Mouse (Mus musculus) brain, embryonic 14.5 days (tissue): ENCODE measurements around the gene Gm5244.

Source experiments
- CTCF ChIP-seq: fragments of 200-500 bp; IDR thresholded peaks from 2 replicates; pipeline ENCODE4 v1.5.1; 2012; ENCODE audit warnings: inconsistent platforms, mild to moderate bottlenecking, moderate library complexity, borderline replicate concordance; ENCODE audit not compliant: insufficient read depth, insufficient read length; ENCODE audit errors: extremely low read depth
- POLR2A ChIP-seq: fragments of 200-500 bp; IDR thresholded peaks from 2 replicates; pipeline ENCODE4 v1.6.1; 2012; ENCODE audit warnings: mild to moderate bottlenecking, inconsistent platforms, borderline replicate concordance; ENCODE audit not compliant: poor library complexity, insufficient read depth, insufficient read length, severe bottlenecking; ENCODE audit errors: extremely low read depth

DNA sequence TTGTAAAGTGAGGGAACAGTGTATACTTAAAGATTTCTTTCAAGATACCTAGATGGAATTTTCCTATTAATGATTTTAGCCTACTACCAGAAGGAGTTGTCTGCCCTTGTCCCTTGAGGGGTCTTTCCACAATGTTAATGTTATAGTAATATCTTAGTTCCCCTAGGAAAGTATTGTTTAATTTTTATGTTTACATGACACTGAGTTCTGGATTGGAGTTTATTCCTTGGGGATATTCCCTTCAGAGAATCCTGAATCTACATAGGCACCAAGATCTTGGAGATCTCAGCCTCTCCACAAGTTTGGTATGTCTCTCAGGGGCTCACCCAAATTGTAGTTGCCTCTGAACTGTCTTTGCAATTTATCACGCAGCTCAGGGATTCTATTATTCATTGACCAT lies 10.5 kb downstream of the Gm5244 start, which contains the start of gene Olfr1444:
- TF ChIP-seq POLR2A (no peak), CTCF (no peak)
